Mouse (Mus musculus): ENCODE measurements around the gene Gp1ba. TPM values are rescaled to one million over a fixed set of nuclear protein-coding genes. Genes with fewer than 3 reads are reported as not detected.
A peak's percentile ranks its signal among the peaks of the same experiment; 100 is the strongest.

Gp1ba gene
- total RNA-seq, 1 experiment, result 0.45 TPM

DNA sequence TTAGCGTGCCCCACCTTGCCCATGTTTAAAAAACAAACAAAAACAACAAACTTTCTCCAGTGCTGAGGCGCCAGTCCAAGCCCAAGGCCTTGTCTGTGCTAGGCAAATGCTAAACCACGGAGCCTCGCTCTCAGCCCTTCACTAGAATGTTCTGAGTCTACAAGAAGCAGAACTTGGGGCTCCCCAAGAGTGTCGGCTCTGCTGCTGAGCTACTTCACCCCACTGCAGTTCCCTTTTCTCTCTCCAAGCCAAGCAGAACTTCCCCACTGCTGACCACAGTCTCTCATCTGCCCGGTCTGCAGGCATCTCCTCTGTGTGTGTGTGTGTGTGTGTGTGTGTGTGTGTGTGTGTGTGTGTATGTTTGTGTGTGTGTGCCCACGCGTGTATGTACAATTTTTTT is 41.0 kb downstream of the Gp1ba start:
- H3K4me3 ChIP-seq (ENCODE audit: insufficient read depth in 1 of 2, low read depth in 1 of 2, low read length in 2 of 2, poor library complexity in 1 of 2, severe bottlenecking in 1 of 2), result no peak overlapping the region
- H3K9me3 ChIP-seq (ENCODE audit: control insufficient read depth, insufficient read depth, low read depth, low read length), result no peaks in the 10 kb centered on the region
- no peak for DNase-seq (ENCODE audit: low read depth, low spot score)
- H3K4me1 ChIP-seq (ENCODE audit: control insufficient read depth in 2 of 2, insufficient read depth in 2 of 2, low read length in 2 of 2, poor library complexity in 1 of 2), result peaks cover 5 to 24% of the 10 kb centered on the region in 2 experiments; a peak in 3 of 4 replicates
- peaks cover 9% of the 10 kb centered on the region; the same call in 1 of the 2 replicates for H3K36me3 ChIP-seq (ENCODE audit: control insufficient read depth, insufficient read depth, low read length, poor library complexity, severe bottlenecking)
- H3K9ac ChIP-seq (ENCODE audit: insufficient read depth, low read depth, low read length, poor library complexity, severe bottlenecking), result no peak overlapping the region
- in situ Hi-C loops (cut with MboI; ENCODE audit: low sequenced_read_pairs in 2 of 2, unreplicated experiment in 2 of 2), result no loop called here
- no peak overlapping the region for H3K27ac ChIP-seq (ENCODE audit: insufficient read depth, low read depth, low read length, poor library complexity, severe bottlenecking)
- no peak for TF ChIP-seq HCFC1 (IDR thresholded peaks at IDR 0.05; ENCODE audit: borderline replicate concordance, insufficient read depth, low read length)
- TF ChIP-seq ZNF384 (IDR thresholded peaks at IDR 0.05; ENCODE audit: low read depth, low read length), result no peak
- TF ChIP-seq CHD2 (IDR thresholded peaks at IDR 0.05; ENCODE audit: low read depth, low read length), result no peak
- TF ChIP-seq ZC3H11A (IDR thresholded peaks at IDR 0.05; ENCODE audit: borderline replicate concordance, low read depth, low read length), result no peak
- no peak for TF ChIP-seq MAFK (IDR thresholded peaks at IDR 0.05; ENCODE audit: insufficient read depth, low read depth, low read length)

DNA sequence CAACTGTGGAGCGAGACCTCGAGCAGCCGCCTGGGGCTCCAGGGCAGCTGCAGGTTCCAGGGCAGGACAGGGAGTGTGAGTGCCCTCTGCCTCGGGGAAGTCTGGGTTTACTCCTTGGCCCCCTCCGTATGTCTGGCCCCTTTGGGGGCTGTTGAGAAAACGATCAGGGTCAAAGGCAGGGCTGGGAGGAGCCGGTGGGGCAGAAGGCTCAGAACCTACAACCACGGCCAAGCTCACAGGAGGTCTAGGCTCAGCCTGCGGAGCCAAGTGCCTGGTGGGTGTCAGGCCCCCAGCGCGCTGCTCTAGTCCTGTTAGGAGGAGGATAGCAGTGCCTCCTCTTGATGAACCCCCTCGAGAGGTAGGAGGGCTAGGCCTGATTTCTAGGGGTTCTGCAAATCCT is 42.2 kb downstream of the Gp1ba start:
- in situ Hi-C loops (cut with MboI; ENCODE audit: low sequenced_read_pairs in 2 of 2, unreplicated experiment in 2 of 2), result no loop called here
- Histone ChIP-seq H3K4me1 (ENCODE audit: control insufficient read depth in 2 of 2, insufficient read depth in 2 of 2, low read length in 2 of 2, poor library complexity in 1 of 2) (peaks cover 5 to 24% of the 10 kb centered on the region in 2 experiments; a peak in 3 of 4 replicates), H3K4me3 (ENCODE audit: insufficient read depth in 1 of 2, low read depth in 1 of 2, low read length in 2 of 2, poor library complexity in 1 of 2, severe bottlenecking in 1 of 2) (peak overlapping the region; percentile 44 to 48; a peak in 3 of 4 replicates), H3K9me3 (ENCODE audit: control insufficient read depth, insufficient read depth, low read depth, low read length) (no peaks in the 10 kb centered on the region), H3K36me3 (ENCODE audit: control insufficient read depth, insufficient read depth, low read length, poor library complexity, severe bottlenecking) (peaks cover 6% of the 10 kb centered on the region; the same call in 1 of the 2 replicates), H3K27ac (ENCODE audit: insufficient read depth, low read depth, low read length, poor library complexity, severe bottlenecking) (peak overlapping the region; percentile 15; the same call in 1 of the 2 replicates), H3K9ac (ENCODE audit: insufficient read depth, low read depth, low read length, poor library complexity, severe bottlenecking) (peak overlapping the region; percentile 69)
- TF ChIP-seq ZC3H11A (IDR thresholded peaks at IDR 0.05; ENCODE audit: borderline replicate concordance, low read depth, low read length) (no peak), HCFC1 (IDR thresholded peaks at IDR 0.05; ENCODE audit: borderline replicate concordance, insufficient read depth, low read length) (no peak), CHD2 (IDR thresholded peaks at IDR 0.05; ENCODE audit: low read depth, low read length) (no peak), ZNF384 (IDR thresholded peaks at IDR 0.05; ENCODE audit: low read depth, low read length) (no peak), MAFK (IDR thresholded peaks at IDR 0.05; ENCODE audit: insufficient read depth, low read depth, low read length) (no peak)
- DNase-seq (ENCODE audit: low read depth, low spot score), result no peak

DNA sequence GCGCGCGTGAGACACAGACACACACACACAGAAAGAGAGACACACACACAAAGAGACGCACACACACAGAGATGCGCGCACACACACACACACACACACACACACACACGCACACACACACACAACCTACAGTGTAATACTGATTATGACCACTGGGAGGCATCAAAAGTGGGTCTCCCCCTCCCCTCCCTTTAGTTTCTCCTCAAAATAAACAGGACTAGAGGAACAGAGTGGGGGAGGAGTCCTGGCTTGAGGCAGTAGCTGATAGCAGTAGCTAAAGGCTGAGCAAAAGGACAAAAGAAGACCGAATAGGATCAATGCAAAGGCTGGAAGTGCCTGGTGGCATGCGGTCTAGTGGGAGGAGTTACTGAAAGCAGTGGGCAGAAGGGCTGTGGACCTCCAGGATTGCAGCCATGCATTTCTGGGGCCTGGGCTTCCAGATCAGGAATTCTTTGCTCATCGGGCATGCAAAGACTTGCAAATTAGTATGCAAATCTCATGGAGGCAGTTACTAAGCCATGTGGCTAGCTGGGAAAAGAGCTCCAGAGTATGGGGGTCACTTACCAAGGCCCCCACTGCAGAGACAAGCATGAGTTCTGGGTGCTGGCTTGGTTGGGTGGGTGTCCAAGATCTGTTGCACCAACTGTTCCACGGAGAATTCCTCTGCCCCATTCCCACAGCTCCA is 43.1 kb downstream of the Gp1ba start:
- Histone ChIP-seq H3K9ac (ENCODE audit: insufficient read depth, low read depth, low read length, poor library complexity, severe bottlenecking) (0 out of 2 replicates have a peak overlapping the region, but pooled peaks have one; percentile 69), H3K9me3 (ENCODE audit: control insufficient read depth, insufficient read depth, low read depth, low read length) (no peaks in the 10 kb centered on the region), H3K36me3 (ENCODE audit: control insufficient read depth, insufficient read depth, low read length, poor library complexity, severe bottlenecking) (peaks cover 6% of the 10 kb centered on the region; the same call in 1 of the 2 replicates), H3K4me3 (ENCODE audit: insufficient read depth in 1 of 2, low read depth in 1 of 2, low read length in 2 of 2, poor library complexity in 1 of 2, severe bottlenecking in 1 of 2) (0 out of 4 replicates have a peak overlapping the region, but pooled peaks of 1 of the 2 experiments have one; percentile 0), H3K4me1 (ENCODE audit: control insufficient read depth in 2 of 2, insufficient read depth in 2 of 2, low read length in 2 of 2, poor library complexity in 1 of 2) (peaks cover 5 to 24% of the 10 kb centered on the region in 2 experiments; a peak in 3 of 4 replicates), H3K27ac (ENCODE audit: insufficient read depth, low read depth, low read length, poor library complexity, severe bottlenecking) (peak overlapping the region; percentile 50; the same call in 1 of the 2 replicates)
- TF ChIP-seq ZNF384 (IDR thresholded peaks at IDR 0.05; ENCODE audit: low read depth, low read length) (no peak), ZC3H11A (IDR thresholded peaks at IDR 0.05; ENCODE audit: borderline replicate concordance, low read depth, low read length) (no peak), CHD2 (IDR thresholded peaks at IDR 0.05; ENCODE audit: low read depth, low read length) (no peak), MAFK (IDR thresholded peaks at IDR 0.05; ENCODE audit: insufficient read depth, low read depth, low read length) (no peak), HCFC1 (IDR thresholded peaks at IDR 0.05; ENCODE audit: borderline replicate concordance, insufficient read depth, low read length) (no peak)
- DNase-seq (ENCODE audit: low read depth, low spot score), result peak; percentile 85
- in situ Hi-C loops (cut with MboI; ENCODE audit: low sequenced_read_pairs in 2 of 2, unreplicated experiment in 2 of 2), result no loop called here

DNA sequence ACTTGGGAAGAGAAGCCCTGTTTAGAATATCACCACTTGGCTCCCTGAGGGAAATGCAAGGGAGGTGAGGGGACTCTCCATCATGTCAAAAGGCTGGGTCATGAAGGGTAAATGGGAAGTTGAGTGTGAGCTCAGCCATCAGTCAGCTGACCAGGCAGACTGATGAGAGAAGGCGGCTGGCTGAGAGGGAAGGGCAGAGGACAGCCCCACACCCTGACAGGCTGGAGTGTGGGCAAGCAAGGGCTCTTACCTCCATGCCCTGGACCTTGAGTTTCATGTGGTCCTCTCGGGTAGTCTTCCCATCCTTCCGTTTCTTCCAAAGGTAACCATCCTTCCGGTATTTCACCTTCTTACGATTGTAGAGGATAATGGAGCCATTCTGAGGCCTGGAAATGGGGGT is 44.7 kb downstream of the Gp1ba start:
- H3K9me3 ChIP-seq (ENCODE audit: control insufficient read depth, insufficient read depth, low read depth, low read length), result no peaks in the 10 kb centered on the region
- in situ Hi-C loops (cut with MboI; ENCODE audit: low sequenced_read_pairs in 2 of 2, unreplicated experiment in 2 of 2), result no loop called here
- H3K27ac ChIP-seq (ENCODE audit: insufficient read depth, low read depth, low read length, poor library complexity, severe bottlenecking), result no peak overlapping the region
- no peak for TF ChIP-seq ZNF384 (IDR thresholded peaks at IDR 0.05; ENCODE audit: low read depth, low read length)
- no peak for TF ChIP-seq CHD2 (IDR thresholded peaks at IDR 0.05; ENCODE audit: low read depth, low read length)
- no peak for TF ChIP-seq HCFC1 (IDR thresholded peaks at IDR 0.05; ENCODE audit: borderline replicate concordance, insufficient read depth, low read length)
- no peak for TF ChIP-seq MAFK (IDR thresholded peaks at IDR 0.05; ENCODE audit: insufficient read depth, low read depth, low read length)
- TF ChIP-seq ZC3H11A (IDR thresholded peaks at IDR 0.05; ENCODE audit: borderline replicate concordance, low read depth, low read length), result no peak
- H3K36me3 ChIP-seq (ENCODE audit: control insufficient read depth, insufficient read depth, low read length, poor library complexity, severe bottlenecking), result peaks cover 6% of the 10 kb centered on the region; the same call in 1 of the 2 replicates
- H3K4me3 ChIP-seq (ENCODE audit: insufficient read depth in 1 of 2, low read depth in 1 of 2, low read length in 2 of 2, poor library complexity in 1 of 2, severe bottlenecking in 1 of 2), result no peak overlapping the region
- H3K4me1 ChIP-seq (ENCODE audit: control insufficient read depth in 2 of 2, insufficient read depth in 2 of 2, low read length in 2 of 2, poor library complexity in 1 of 2), result peaks cover 5 to 24% of the 10 kb centered on the region in 2 experiments; a peak in 3 of 4 replicates
- no peak for DNase-seq (ENCODE audit: low read depth, low spot score)
- no peak overlapping the region for H3K9ac ChIP-seq (ENCODE audit: insufficient read depth, low read depth, low read length, poor library complexity, severe bottlenecking)
